Mouse (Mus musculus): ENCODE data around the gene Ulk4. TPM values are rescaled to one million over a fixed set of nuclear protein-coding genes. Genes with fewer than 3 reads are reported as not detected.

Gene Ulk4
- polyA plus RNA-seq, 1 experiment from 2014 or later, result 179 TPM

DNA sequence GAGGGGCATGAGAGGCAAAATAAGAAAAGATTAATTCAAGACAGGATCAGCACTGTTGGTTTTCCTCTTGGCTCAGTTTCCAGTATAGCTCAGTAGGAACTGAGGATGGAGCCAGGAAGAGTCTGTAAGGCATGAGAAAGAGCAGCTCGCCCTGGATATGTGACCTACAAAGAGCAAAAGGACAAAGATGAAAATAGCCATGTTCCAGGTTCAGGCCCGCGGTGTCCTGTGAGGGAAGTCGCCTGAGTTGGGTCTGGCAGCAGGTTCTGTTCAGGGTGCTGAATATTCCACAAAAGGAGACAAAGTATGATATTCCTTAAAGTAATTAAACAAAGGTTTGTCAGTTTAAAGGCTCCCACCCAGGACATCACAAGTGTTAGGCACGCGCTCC, 34.8 kb upstream of the Ulk4 start:
- H3K9ac ChIP-seq, result no peak overlapping the region
- H3K4me1 ChIP-seq, result peaks cover 49% of the 10 kb centered on the region
- no peak overlapping the region for H3K4me3 ChIP-seq (replicated peaks)
- no peak overlapping the region for H3K4me2 ChIP-seq
- no peaks in the 10 kb centered on the region for H3K27me3 ChIP-seq (replicated peaks)
- no peak for ATAC-seq (ENCODE audit: insufficient read depth, low FRiP score, low read depth)
- H3K9me3 ChIP-seq, result no peaks in the 10 kb centered on the region
- H3K36me3 ChIP-seq, result no peaks in the 10 kb centered on the region
- peak overlapping the region; percentile 28; the same call in 1 of the 2 replicates for H3K27ac ChIP-seq
- WGBS, result 59% methylated on average over 6 of the region's 6 CpGs

GRCm38 (mm10) chr9:121310501-121310900, 33.5 kb upstream of the Ulk4 start:
- Histone ChIP-seq H3K27me3 (replicated peaks) (no peaks in the 10 kb centered on the region), H3K4me2 (no peak overlapping the region), H3K4me1 (peaks cover 43% of the 10 kb centered on the region), H3K27ac (no peak overlapping the region), H3K9ac (no peak overlapping the region), H3K36me3 (no peaks in the 10 kb centered on the region), H3K4me3 (replicated peaks) (no peak overlapping the region), H3K9me3 (no peaks in the 10 kb centered on the region)
- ATAC-seq (ENCODE audit: insufficient read depth, low FRiP score, low read depth), result no peak
- WGBS, result 75% methylated on average over 7 of the region's 7 CpGs

GRCm38 (mm10) chr9:121309287-121309686, 32.3 kb upstream of the Ulk4 start:
- Histone ChIP-seq H3K9me3 (no peaks in the 10 kb centered on the region), H3K4me1 (peaks cover 31% of the 10 kb centered on the region), H3K27me3 (replicated peaks) (no peaks in the 10 kb centered on the region), H3K4me3 (replicated peaks) (no peak overlapping the region), H3K9ac (no peak overlapping the region), H3K36me3 (no peaks in the 10 kb centered on the region), H3K4me2 (no peak overlapping the region), H3K27ac (no peak overlapping the region)
- ATAC-seq (ENCODE audit: insufficient read depth, low FRiP score, low read depth), result no peak
- 60% methylated on average over 4 of the region's 4 CpGs for WGBS

- 88% methylated on average over 4 of the region's 4 CpGs for WGBS
These were observed 28.5 kb upstream of the Ulk4 start for GRCm38 (mm10) chr9:121305456-121305855.

DNA sequence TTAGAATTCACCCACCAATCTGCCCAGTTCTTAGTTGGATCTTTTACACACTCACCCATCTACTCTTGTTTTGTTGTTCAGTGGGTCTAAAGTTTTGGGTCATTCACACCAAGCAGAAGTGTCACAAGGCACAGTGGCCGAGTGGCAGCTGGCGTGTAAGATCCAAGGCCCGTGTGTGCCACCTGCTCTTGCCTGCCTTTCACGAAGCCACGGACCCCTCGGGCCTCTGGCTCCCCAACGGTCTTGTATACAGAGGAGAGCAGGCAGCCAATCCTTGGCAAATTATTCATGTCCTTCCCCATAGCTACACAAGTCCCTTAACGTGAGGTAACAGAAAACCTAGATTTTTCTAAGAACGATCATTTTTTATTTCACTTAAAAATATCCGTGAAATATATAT, 27.5 kb upstream of the Ulk4 start:
- peaks cover 24% of the 10 kb centered on the region for H3K4me1 ChIP-seq
- H3K27me3 ChIP-seq (replicated peaks), result no peaks in the 10 kb centered on the region
- no peaks in the 10 kb centered on the region for H3K9me3 ChIP-seq
- H3K4me2 ChIP-seq, result no peak overlapping the region
- H3K4me3 ChIP-seq (replicated peaks), result no peak overlapping the region
- no peak for ATAC-seq (ENCODE audit: insufficient read depth, low FRiP score, low read depth)
- 0 out of 2 replicates have a peak overlapping the region, but pooled peaks have one; percentile 21 for H3K27ac ChIP-seq
- H3K9ac ChIP-seq, result no peak overlapping the region
- H3K36me3 ChIP-seq, result no peaks in the 10 kb centered on the region
- WGBS, result 79% methylated on average over 10 of the region's 10 CpGs

More at GRCm38 (mm10) chr9:121305456-121305855, 28.5 kb upstream of the Ulk4 start:
- no peak for ATAC-seq (ENCODE audit: insufficient read depth, low FRiP score, low read depth)
- no peak overlapping the region for H3K4me3 ChIP-seq (replicated peaks)
- H3K27ac ChIP-seq, result no peak overlapping the region
- no peaks in the 10 kb centered on the region for H3K9me3 ChIP-seq
- H3K4me1 ChIP-seq, result peaks cover 16% of the 10 kb centered on the region; the same call in 1 of the 2 replicates
- H3K36me3 ChIP-seq, result no peaks in the 10 kb centered on the region
- H3K4me2 ChIP-seq, result no peak overlapping the region
- no peaks in the 10 kb centered on the region for H3K27me3 ChIP-seq (replicated peaks)
- H3K9ac ChIP-seq, result no peak overlapping the region

DNA sequence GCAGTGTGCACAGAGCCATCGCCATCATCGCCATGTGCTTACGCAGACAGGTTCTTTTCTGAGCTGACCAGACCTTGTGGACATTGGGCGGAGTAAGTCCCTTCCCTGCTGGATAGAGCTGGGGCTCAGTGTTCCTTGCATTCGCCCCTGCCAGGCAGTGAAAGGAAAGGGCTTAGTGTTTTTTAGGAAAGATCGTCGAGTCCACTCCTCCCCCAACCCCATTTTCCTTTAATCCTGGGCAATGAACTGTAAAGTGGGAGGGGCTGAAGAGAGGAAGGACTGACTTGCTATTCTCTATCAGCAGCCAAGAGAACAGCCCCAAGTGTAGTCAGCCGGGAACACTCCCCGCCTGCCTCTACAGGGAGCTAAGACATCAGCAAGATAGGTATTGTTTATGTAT, 26.8 kb upstream of the Ulk4 start:
- no peak overlapping the region for H3K4me3 ChIP-seq (replicated peaks)
- H3K27me3 ChIP-seq (replicated peaks), result no peaks in the 10 kb centered on the region
- H3K9ac ChIP-seq, result no peak overlapping the region
- H3K36me3 ChIP-seq, result no peaks in the 10 kb centered on the region
- H3K9me3 ChIP-seq, result no peaks in the 10 kb centered on the region
- 63% methylated on average over 9 of the region's 9 CpGs for WGBS
- ATAC-seq (ENCODE audit: insufficient read depth, low FRiP score, low read depth), result no peak
- no peak overlapping the region for H3K27ac ChIP-seq
- H3K4me1 ChIP-seq, result peaks cover 27% of the 10 kb centered on the region
- H3K4me2 ChIP-seq, result no peak overlapping the region

- H3K4me3 ChIP-seq (replicated peaks), result no peak overlapping the region
- no peak overlapping the region for H3K4me2 ChIP-seq
- H3K4me1 ChIP-seq, result peaks cover 33% of the 10 kb centered on the region
- H3K9ac ChIP-seq, result no peak overlapping the region
- no peaks in the 10 kb centered on the region for H3K9me3 ChIP-seq
- H3K27ac ChIP-seq, result no peak overlapping the region
- H3K36me3 ChIP-seq, result no peaks in the 10 kb centered on the region
- WGBS, result 53% methylated on average over 6 of the region's 6 CpGs
- ATAC-seq (ENCODE audit: insufficient read depth, low FRiP score, low read depth), result no peak
- H3K27me3 ChIP-seq (replicated peaks), result no peaks in the 10 kb centered on the region
These were observed 26.1 kb upstream of the Ulk4 start for GRCm38 (mm10) chr9:121303086-121303485.

- H3K9ac ChIP-seq, result no peak overlapping the region
- H3K27me3 ChIP-seq (replicated peaks), result no peaks in the 10 kb centered on the region
- WGBS, result 82% methylated on average over 7 of the region's 8 CpGs
- H3K4me3 ChIP-seq (replicated peaks), result no peak overlapping the region
- H3K4me1 ChIP-seq, result peaks cover 33% of the 10 kb centered on the region
- ATAC-seq (ENCODE audit: insufficient read depth, low FRiP score, low read depth), result no peak
- H3K27ac ChIP-seq, result no peak overlapping the region
- no peaks in the 10 kb centered on the region for H3K36me3 ChIP-seq
- no peaks in the 10 kb centered on the region for H3K9me3 ChIP-seq
- no peak overlapping the region for H3K4me2 ChIP-seq
These were observed 25.5 kb upstream of the Ulk4 start for GRCm38 (mm10) chr9:121302543-121302942.

GRCm38 (mm10) chr9:121301041-121301920, 24.3 kb upstream of the Ulk4 start:
- Histone ChIP-seq H3K4me2 (peak overlapping the region; percentile 13; the same call in 1 of the 2 replicates), H3K36me3 (no peaks in the 10 kb centered on the region), H3K9me3 (no peaks in the 10 kb centered on the region), H3K4me3 (replicated peaks) (no peak overlapping the region), H3K4me1 (peaks cover 33% of the 10 kb centered on the region), H3K9ac (no peak overlapping the region), H3K27me3 (replicated peaks) (0 out of 2 replicates have a peak, but pooled peaks cover 2% of the 10 kb centered on the region), H3K27ac (no peak overlapping the region; the same call in 1 of the 2 replicates)
- 74% methylated on average over 22 of the region's 22 CpGs for WGBS
- no peak for ATAC-seq (ENCODE audit: insufficient read depth, low FRiP score, low read depth)

- Histone ChIP-seq H3K4me2 (peak overlapping the region; percentile 27), H3K4me3 (replicated peaks) (no peak overlapping the region), H3K27ac (no peak overlapping the region), H3K27me3 (replicated peaks) (0 out of 2 replicates have a peak, but pooled peaks cover 3% of the 10 kb centered on the region), H3K9me3 (no peaks in the 10 kb centered on the region), H3K36me3 (no peaks in the 10 kb centered on the region), H3K9ac (no peak overlapping the region), H3K4me1 (peaks cover 33% of the 10 kb centered on the region)
- ATAC-seq (ENCODE audit: insufficient read depth, low FRiP score, low read depth), result no peak
- WGBS, result 61% methylated on average over 19 of the region's 19 CpGs
These were observed 23.1 kb upstream of the Ulk4 start for GRCm38 (mm10) chr9:121299976-121300570.

DNA sequence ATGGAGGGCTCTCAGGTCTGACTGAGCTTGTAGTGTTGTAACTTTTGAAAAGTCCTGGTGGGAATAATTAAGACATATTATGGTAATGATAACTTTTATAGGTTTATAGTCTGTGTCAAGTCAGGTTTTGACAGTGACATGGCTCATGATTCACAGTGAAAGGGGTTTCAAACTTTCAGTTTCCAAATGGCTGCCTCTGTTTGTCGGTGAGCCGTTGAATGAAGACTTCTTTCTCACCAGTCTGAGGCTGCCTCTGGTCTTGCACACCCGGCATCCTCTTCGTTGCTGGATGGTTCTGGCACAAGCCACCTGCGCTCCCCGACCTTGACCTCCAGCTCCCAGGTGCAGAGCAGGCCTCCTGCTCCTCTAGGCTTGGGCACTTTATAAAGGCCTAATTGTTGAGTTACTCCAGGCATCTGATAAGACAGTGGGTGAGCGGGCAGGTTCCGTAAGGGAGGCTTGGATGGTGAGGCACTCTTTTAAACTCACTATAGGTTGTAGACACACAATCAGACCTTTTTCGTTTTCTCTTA, 22.3 kb upstream of the Ulk4 start:
- H3K9me3 ChIP-seq, result no peaks in the 10 kb centered on the region
- H3K4me3 ChIP-seq (replicated peaks), result peak overlapping the region; percentile 87; the same call in 1 of the 2 replicates
- H3K27ac ChIP-seq, result no peak overlapping the region
- no peaks in the 10 kb centered on the region for H3K36me3 ChIP-seq
- ATAC-seq (ENCODE audit: insufficient read depth, low FRiP score, low read depth), result no peak
- H3K27me3 ChIP-seq (replicated peaks), result 0 out of 2 replicates have a peak, but pooled peaks cover 3% of the 10 kb centered on the region
- H3K4me1 ChIP-seq, result peaks cover 33% of the 10 kb centered on the region
- H3K4me2 ChIP-seq, result peak overlapping the region; percentile 95
- 79% methylated on average over 9 of the region's 9 CpGs for WGBS
- no peak overlapping the region for H3K9ac ChIP-seq

Measured in stomach, embryonic 15.5 days (tissue).